Mouse (Mus musculus) CH12.LX (cell line): ENCODE measurements around the gene Cep57l1. TPM values are rescaled to one million over a fixed set of nuclear protein-coding genes. Genes with fewer than 3 reads are reported as not detected.

Experiments used
- DNase-seq: peaks from one replicate; pipeline ENCODE4 v3.0.0-alpha.2; 2013; ENCODE audit errors: extremely low read depth
- H3K27ac ChIP-seq: 2 replicates; pipeline ENCODE4 v1.5.1; 2012; ENCODE audit warnings: low read depth, mild to moderate bottlenecking, control low read depth, moderate library complexity; ENCODE audit not compliant: insufficient read depth
- H3K27me3 ChIP-seq: replicated peaks from 2 replicates; pipeline ENCODE3; 2012; ENCODE audit warnings: inconsistent platforms
- H3K36me3 ChIP-seq, 2 experiments: replicated peaks in 1 of 2; 2 replicates each; pipeline versions ENCODE3 to v1.6.1; 2012; ENCODE audit warnings: inconsistent platforms in 1 of 2, low read length in 1 of 2, mild to moderate bottlenecking in 1 of 2, mixed read lengths in 1 of 2, moderate library complexity in 1 of 2; ENCODE audit not compliant: control insufficient read depth in 1 of 2, insufficient read depth in 1 of 2
- H3K4me1 ChIP-seq, 2 experiments: 2 replicates each; pipeline ENCODE4 v1.6.1; 2012; ENCODE audit warnings: inconsistent platforms in 1 of 2, moderate library complexity in 1 of 2; ENCODE audit not compliant: insufficient read depth in 2 of 2, control insufficient read depth in 1 of 2
- H3K4me2 ChIP-seq: 2 replicates; pipeline ENCODE4 v1.6.1; 2012; ENCODE audit warnings: low read depth, mild to moderate bottlenecking, control low read depth; ENCODE audit not compliant: poor library complexity, insufficient read depth, severe bottlenecking
- H3K4me3 ChIP-seq, 3 experiments: fragments of 150-350 bp in 1 of 3; sonication (generic) in 1 of 3; replicated peaks in 1 of 3; 2 replicates each; pipeline versions ENCODE3 to v1.5.1; 2011 to 2012; ENCODE audit warnings: low read depth in 2 of 3, low read length in 2 of 3, mild to moderate bottlenecking in 2 of 3, moderate library complexity in 2 of 3, control low read depth in 1 of 3, improper control_type of control experiment in 1 of 3, inconsistent platforms in 1 of 3, mixed read lengths in 1 of 3; ENCODE audit not compliant: poor library complexity in 1 of 3
- H3K79me2 ChIP-seq: replicated peaks from 2 replicates; pipeline ENCODE4 v1.6.1; 2012; ENCODE audit warnings: mild to moderate bottlenecking, moderate library complexity; ENCODE audit not compliant: control insufficient read depth, poor library complexity, insufficient read depth, severe bottlenecking; ENCODE audit errors: extremely low read depth
- H3K9ac ChIP-seq: 2 replicates; pipeline ENCODE4 v1.6.1; 2012; ENCODE audit warnings: low read depth, mild to moderate bottlenecking, control low read depth, moderate library complexity; ENCODE audit not compliant: insufficient read depth
- H3K9me3 ChIP-seq: replicated peaks from 2 replicates; pipeline ENCODE3; 2012; ENCODE audit warnings: low read length, inconsistent platforms, mixed read lengths
- CTCF ChIP-seq, 2 experiments: IDR thresholded peaks in 1 of 2; conservative IDR thresholded peaks in 1 of 2; 2 replicates each; pipeline ENCODE4 v1.5.1; 2011 to 2012; ENCODE audit warnings: low read depth in 2 of 2, low read length in 2 of 2, improper control_type of control experiment in 1 of 2, inconsistent platforms in 1 of 2, mild to moderate bottlenecking in 1 of 2, moderate library complexity in 1 of 2
- E2F4 ChIP-seq: IDR thresholded peaks from 2 replicates; pipeline ENCODE4 v1.6.1; 2011; ENCODE audit warnings: low read depth, low read length, improper control_type of control experiment; ENCODE audit not compliant: insufficient replicate concordance
- ELF1 ChIP-seq: IDR thresholded peaks from 2 replicates; pipeline ENCODE4 v1.6.1; 2014; ENCODE audit warnings: low read depth, mild to moderate bottlenecking, inconsistent platforms, low read length, improper control_type of control experiment
- EP300 ChIP-seq: IDR thresholded peaks from 2 replicates; pipeline ENCODE4 v1.6.1; 2011; ENCODE audit warnings: low read length, improper control_type of control experiment
- GABPA ChIP-seq: IDR thresholded peaks from 2 replicates; pipeline ENCODE4 v1.6.1; 2012; ENCODE audit warnings: low read depth, low read length, improper control_type of control experiment, inconsistent platforms; ENCODE audit not compliant: insufficient replicate concordance
- IRF4 ChIP-seq: IDR thresholded peaks from 2 replicates; pipeline ENCODE4 v1.6.1; 2014; ENCODE audit warnings: low read depth, mild to moderate bottlenecking, inconsistent platforms, low read length, improper control_type of control experiment
- JUN ChIP-seq: IDR thresholded peaks from 2 replicates; pipeline ENCODE4 v1.6.1; 2011; ENCODE audit warnings: low read depth, mild to moderate bottlenecking, low read length, improper control_type of control experiment, moderate library complexity; ENCODE audit not compliant: insufficient read depth
- KAT2A ChIP-seq: IDR thresholded peaks from 2 replicates; pipeline ENCODE4 v1.6.1; 2012; ENCODE audit warnings: low read length, improper control_type of control experiment, inconsistent platforms; ENCODE audit not compliant: insufficient replicate concordance
- MAFK ChIP-seq: IDR thresholded peaks from 2 replicates; pipeline ENCODE4 v1.6.1; 2011; ENCODE audit warnings: low read length, improper control_type of control experiment; ENCODE audit not compliant: insufficient replicate concordance
- MAX ChIP-seq: IDR thresholded peaks from 2 replicates; pipeline ENCODE4 v1.6.1; 2011; ENCODE audit warnings: low read length, improper control_type of control experiment
- MAZ ChIP-seq: IDR thresholded peaks from 2 replicates; pipeline ENCODE4 v1.6.1; 2012; ENCODE audit warnings: low read depth, mild to moderate bottlenecking, inconsistent platforms, low read length, improper control_type of control experiment, moderate library complexity
- MYC ChIP-seq: IDR thresholded peaks from 2 replicates; pipeline ENCODE4 v1.6.1; 2011; ENCODE audit warnings: low read depth, mild to moderate bottlenecking, improper control_type of control experiment, low read length
- PAX5 ChIP-seq: IDR thresholded peaks from 2 replicates; pipeline ENCODE4 v1.6.1; 2012; ENCODE audit warnings: low read length, inconsistent platforms, mixed read lengths
- POLR2AphosphoS2 ChIP-seq: IDR thresholded peaks from 2 replicates; pipeline ENCODE4 v1.6.1; 2011; ENCODE audit warnings: low read depth, low read length, improper control_type of control experiment
- RAD21 ChIP-seq: IDR thresholded peaks from 2 replicates; pipeline ENCODE4 v1.6.1; 2011; ENCODE audit warnings: low read depth, mild to moderate bottlenecking, low read length, improper control_type of control experiment, moderate library complexity
- RCOR1 ChIP-seq: conservative IDR thresholded peaks from 2 replicates; pipeline ENCODE4 v1.6.1; 2012; ENCODE audit warnings: low read depth, mild to moderate bottlenecking, inconsistent platforms, low read length, improper control_type of control experiment
- SMC3 ChIP-seq: IDR thresholded peaks from 2 replicates; pipeline ENCODE4 v1.6.1; 2011; ENCODE audit warnings: low read depth, low read length, improper control_type of control experiment
- TBP ChIP-seq: conservative IDR thresholded peaks from 2 replicates; pipeline ENCODE4 v1.6.1; 2011; ENCODE audit warnings: low read depth, low read length, improper control_type of control experiment
- UBTF ChIP-seq: IDR thresholded peaks from 2 replicates; pipeline ENCODE4 v1.6.1; 2012; ENCODE audit warnings: low read depth, mild to moderate bottlenecking, inconsistent platforms, low read length, improper control_type of control experiment, moderate library complexity
- USF1 ChIP-seq: IDR thresholded peaks from 2 replicates; pipeline ENCODE4 v1.6.1; 2014; ENCODE audit warnings: low read depth, mild to moderate bottlenecking, inconsistent platforms, low read length, improper control_type of control experiment
- dilution Hi-C: fragments of 300-500 bp; cut with MboI; formaldehyde crosslinking; loops from 2 replicates; pipeline ENCODE4 v1.14.3; 2020; ENCODE audit warnings: low sequenced_read_pairs; ENCODE audit not compliant: extremely low pct_unique_long_range_greater_than_20kb, extremely low pct_ligation_motif_present
- in situ Hi-C: fragments of 300-500 bp; cut with MboI; formaldehyde crosslinking; loops from 3 replicates; pipeline ENCODE4 v1.14.3; 2019; ENCODE audit warnings: low sequenced_read_pairs, low pct_ligation_motif_present, low pct_unique_long_range_greater_than_20kb, mixed read lengths
- polyA plus RNA-seq: library from polyadenylated mRNA; unstranded; fragments of >175 nt; gene quantifications from 2 replicates; pipeline ENCODE4 v1.2.1, GENCODE M21; 2012; ENCODE audit warnings: low read depth; ENCODE audit not compliant: insufficient read length
- total RNA-seq, 2 experiments: library from RNA; depleted of rRNA; stranded (reverse); fragments of 300-350 nt in 1 of 2; fragments of >200 nt in 1 of 2; gene quantifications; 2 replicates each; pipeline ENCODE4 v1.2.3; 2012 to 2014

Cep57l1 gene
- total and polyA plus RNA-seq, 3 experiments = 14.1 to 28.1 (median 19.4) TPM

- in situ Hi-C loops = loop anchor here (25.0 kb wide), 1 partner anchor 265 kb away; no protein-coding TSS in a partner anchor
- Histone ChIP-seq H3K4me2 (no peak overlapping the region), H3K27me3 (no peaks in the 10 kb centered on the region), H3K9ac (no peak overlapping the region), H3K27ac (no peak overlapping the region), H3K4me1 (peaks cover 0 to 13% of the 10 kb centered on the region in 2 experiments; a peak in 2 of 4 replicates), H3K9me3 (no peaks in the 10 kb centered on the region), H3K79me2 (no peaks in the 10 kb centered on the region), H3K36me3 (no peaks in the 10 kb centered on the region), H3K4me3 (no peak overlapping the region)
- DNase-seq = no peak
- dilution Hi-C loops = no loop called here
- no peak for TF ChIP-seq RAD21
- TF ChIP-seq CTCF (conservative IDR thresholded peaks at IDR 0.05 in 1 of 2, IDR thresholded peaks at IDR 0.05 in 1 of 2; ENCODE audit: low read depth in 2 of 2, low read length in 2 of 2) = no peak
- no peak for TF ChIP-seq EP300
- no peak for TF ChIP-seq E2F4
Observed at GRCm38 (mm10) chr10:41677396-41677795, 132.3 kb downstream of the Cep57l1 start.

DNA sequence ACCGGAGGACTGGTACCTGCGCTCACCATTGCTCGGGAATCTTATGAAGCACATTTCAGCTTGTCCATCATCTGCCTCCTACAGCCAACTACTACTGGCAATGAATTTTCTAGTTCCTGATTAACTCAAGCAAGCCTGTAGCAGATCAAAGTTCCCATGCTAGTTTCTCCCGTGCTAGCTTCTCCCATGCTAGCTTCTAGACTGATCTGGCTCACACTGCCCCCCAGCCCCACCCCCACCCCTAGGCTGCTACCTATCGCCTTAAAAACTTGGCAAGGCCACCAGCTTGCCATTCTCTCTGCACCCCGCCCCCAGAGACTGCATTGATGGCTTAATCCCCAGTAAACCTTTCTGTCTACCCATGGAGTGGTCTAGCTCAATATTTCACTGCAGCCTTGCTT, 133.0 kb downstream of the Cep57l1 start:
- no peaks in the 10 kb centered on the region for H3K36me3 ChIP-seq
- H3K79me2 ChIP-seq = no peaks in the 10 kb centered on the region
- H3K4me2 ChIP-seq = no peak overlapping the region
- TF ChIP-seq IRF4 (no peak), ELF1 (no peak), MAFK (no peak), RAD21 (no peak), SMC3 (no peak), KAT2A (no peak), RCOR1 (no peak), E2F4 (no peak), JUN (no peak), MAZ (no peak), EP300 (no peak), MYC (no peak), UBTF (no peak), TBP (no peak), USF1 (no peak), GABPA (no peak), PAX5 (no peak), POLR2AphosphoS2 (no peak), MAX (no peak)
- no peak for DNase-seq
- no peak overlapping the region for H3K4me3 ChIP-seq
- H3K4me1 ChIP-seq = peaks cover 0 to 11% of the 10 kb centered on the region in 2 experiments; a peak in 2 of 4 replicates
- H3K27me3 ChIP-seq = no peaks in the 10 kb centered on the region
- dilution Hi-C loops = no loop called here
- H3K27ac ChIP-seq = no peak overlapping the region
- H3K9me3 ChIP-seq = no peaks in the 10 kb centered on the region
- in situ Hi-C loops = loop anchor here (25.0 kb wide), 1 partner anchor 264 kb away; no protein-coding TSS in a partner anchor
- no peak overlapping the region for H3K9ac ChIP-seq
